Mouse (Mus musculus) inflammation-experienced regulatory T-cells, adult 16 weeks (primary cell): ENCODE measurements around the gene Kansl1l. TPM values are rescaled to one million over a fixed set of nuclear protein-coding genes. Genes with fewer than 3 reads are reported as not detected.

Source experiments
- polyA plus RNA-seq: library from polyadenylated mRNA; unstranded; fragments of 100-300 nt; shearing (Covaris generic); gene quantifications from one replicate; pipeline ENCODE4 v1.2.1, GENCODE M21; 2017

Gene Kansl1l
- 12.8 TPM for polyA plus RNA-seq

DNA sequence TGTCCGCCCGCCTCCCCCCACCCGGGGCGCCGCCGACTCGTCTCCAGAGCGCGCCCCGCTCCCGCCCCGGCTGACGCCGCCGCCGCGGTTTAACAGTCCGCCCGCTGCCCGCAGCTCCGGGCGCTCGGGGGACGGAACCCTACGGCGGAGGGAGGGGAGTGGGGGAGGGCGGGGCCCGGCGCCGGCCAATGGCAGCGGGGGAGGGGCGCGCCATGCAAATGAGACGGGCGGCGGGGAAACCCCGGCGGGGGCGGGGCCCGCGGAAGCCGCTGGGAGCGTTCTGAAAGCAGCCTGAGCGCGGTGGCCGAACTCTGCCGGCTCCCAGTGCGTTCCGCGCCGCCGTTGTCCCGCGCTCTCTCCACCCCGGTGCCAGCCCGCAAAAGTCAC lies at the start of gene Kansl1l:
Kansl1l (minus strand) TSS at position 110 of the 387 bp plus-strand sequence.

DNA sequence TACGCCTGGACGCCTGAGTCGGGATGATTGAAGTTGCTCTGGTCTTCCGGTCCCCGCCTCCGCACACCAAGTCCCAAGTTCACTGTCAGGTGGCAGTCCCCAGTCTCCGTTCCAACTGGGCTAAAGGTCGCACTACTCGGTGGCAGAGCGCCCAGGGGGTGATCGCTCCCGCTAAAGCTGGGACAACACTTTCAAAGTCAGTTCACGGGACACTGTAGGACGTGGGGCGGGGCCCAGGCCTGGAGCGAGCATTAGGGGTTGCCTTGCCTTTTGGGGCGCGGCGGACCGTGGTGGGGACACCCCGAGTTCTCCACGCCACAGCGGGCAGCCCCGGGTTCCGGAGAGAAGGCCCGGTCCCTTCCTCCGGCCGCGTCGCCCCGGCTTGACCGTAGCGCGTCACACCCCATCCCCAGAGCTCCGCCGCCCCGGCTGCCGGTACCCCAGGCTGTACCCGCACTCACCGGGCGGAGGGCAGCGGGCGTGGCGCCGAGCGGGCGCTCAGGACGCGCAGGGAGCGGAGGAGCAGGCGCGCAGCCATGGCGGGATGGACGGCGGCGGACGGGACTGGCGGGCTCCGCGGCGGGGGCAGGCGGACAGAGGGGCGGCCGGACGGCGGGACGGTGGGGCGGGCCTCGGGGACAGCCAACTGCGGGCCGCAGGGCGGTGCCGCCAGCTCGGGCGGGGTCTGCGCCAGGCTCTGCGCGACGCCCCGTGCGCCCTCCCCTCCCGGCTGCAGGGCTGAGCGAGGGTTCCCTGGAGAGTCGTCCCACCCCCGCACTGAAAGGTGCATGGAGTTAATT lies 45.5 kb upstream of the Kansl1l start, which contains the start of gene Acadl:
Acadl (minus strand) TSS at position 566 of the 800 bp plus-strand sequence.

DNA sequence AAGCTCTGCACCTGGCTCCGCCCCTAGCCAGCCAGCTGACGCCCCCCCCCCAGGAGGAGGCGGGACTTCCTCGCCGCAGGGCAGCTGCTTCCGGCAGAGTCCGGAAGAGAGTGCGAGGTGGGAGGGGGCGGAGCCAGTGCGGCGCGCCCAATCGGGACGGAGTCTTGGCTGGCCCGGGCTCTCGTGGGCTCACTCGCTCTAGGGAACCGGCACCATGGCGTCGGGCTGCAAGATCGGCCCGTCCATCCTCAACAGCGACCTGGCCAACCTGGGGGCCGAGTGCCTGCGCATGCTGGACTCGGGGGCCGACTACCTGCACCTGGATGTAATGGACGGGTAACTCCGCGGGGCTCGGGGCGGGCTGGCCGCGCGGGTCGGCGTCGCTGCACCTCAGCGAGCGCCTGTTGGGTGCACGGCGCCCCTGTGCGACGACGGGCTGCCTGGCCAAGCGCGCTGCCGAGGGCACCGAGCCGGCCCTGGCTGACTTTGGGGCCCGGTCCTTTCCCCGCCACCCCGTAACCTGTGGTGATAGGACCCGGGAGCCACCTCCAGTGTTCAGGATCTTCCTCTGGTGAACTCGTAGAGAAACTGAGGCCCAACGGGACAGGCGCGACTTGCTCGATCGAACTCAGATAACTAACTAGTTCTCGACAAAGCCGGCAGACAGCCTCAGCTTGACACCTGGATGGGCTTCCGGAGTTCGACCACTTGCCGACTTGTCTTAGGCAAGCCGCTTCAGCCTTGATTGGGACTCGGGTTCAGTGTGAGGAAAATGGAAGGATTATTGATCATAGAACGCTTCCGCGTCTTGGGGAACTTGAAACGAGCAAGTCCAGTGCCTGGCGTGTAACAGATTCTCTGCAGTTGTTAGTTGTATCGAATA lies 116.4 kb downstream of the Kansl1l start, which contains the start of gene Rpe:
Rpe (plus strand) TSS at position 139 of the 883 bp plus-strand sequence.

Other genes starting within 250 kb of the Kansl1l start
- gene Rpe, start 116.7 kb downstream of the Kansl1l start, polyA plus RNA-seq: 58.4 TPM
- gene Acadl, start 45.7 kb upstream of the Kansl1l start, polyA plus RNA-seq: 45.4 TPM
- not detected for gene Myl1, start 127.8 kb upstream of the Kansl1l start, polyA plus RNA-seq
- 79.2 TPM for gene Lancl1, start 221.3 kb upstream of the Kansl1l start, polyA plus RNA-seq